Mouse (Mus musculus): ENCODE results near the gene Cbx7. TPM values are rescaled to one million over a fixed set of nuclear protein-coding genes. Genes with fewer than 3 reads are reported as not detected.
"Not testable (repeated sequence)": the region's sequence is repeated elsewhere in the genome, so short reads cannot be mapped to it uniquely, and the experiment has no call there.

Gene Cbx7
- total RNA-seq, 2 experiments from 2014 or later: 18.9 to 19.6 TPM

- intact Hi-C loops (cut with DNase I): loop anchor here (10.0 kb wide), 1 partner anchor 294 kb away; the partner anchor contains the start of genes AC140267.1 and Mief1
- DNase-seq: peak; percentile 60
- no peak overlapping the region for H3K27ac ChIP-seq
- H3K4me3 ChIP-seq: no peak overlapping the region
- peak; percentile 92 for TF ChIP-seq CTCF (IDR thresholded peaks at IDR 0.05)
Observed at GRCm38 (mm10) chr15:79940932-79941331, 30.0 kb downstream of the Cbx7 start.

DNA sequence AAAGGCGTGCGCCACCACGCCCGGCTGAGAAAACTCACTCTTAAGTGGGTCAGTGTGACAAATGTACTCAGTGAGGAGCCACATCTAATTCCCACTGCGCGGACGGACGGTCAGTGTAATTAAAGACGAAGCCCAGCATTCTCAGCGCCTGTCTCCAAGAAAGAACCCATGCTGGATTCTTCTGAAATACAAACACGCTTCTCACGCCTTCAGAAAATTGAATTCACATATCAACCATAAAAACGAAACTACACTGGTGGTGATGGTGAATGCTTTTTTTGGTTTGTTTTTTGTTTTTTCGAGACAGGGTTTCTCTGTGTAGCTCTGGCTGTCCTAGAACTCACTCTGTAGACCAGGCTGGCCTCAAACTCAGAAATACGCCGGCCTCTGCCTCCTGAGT is 31.0 kb downstream of the Cbx7 start:
- DNase-seq: peak; percentile 5
- intact Hi-C loops (cut with DNase I): loop anchor here (10.0 kb wide), 2 partner anchors 295 to 765 kb away; partner anchors contain the start of genes AC140267.1 and Mief1
- Histone ChIP-seq H3K27ac (no peak overlapping the region), H3K4me3 (no peak overlapping the region)
- TF ChIP-seq CTCF (IDR thresholded peaks at IDR 0.05): no peak

DNA sequence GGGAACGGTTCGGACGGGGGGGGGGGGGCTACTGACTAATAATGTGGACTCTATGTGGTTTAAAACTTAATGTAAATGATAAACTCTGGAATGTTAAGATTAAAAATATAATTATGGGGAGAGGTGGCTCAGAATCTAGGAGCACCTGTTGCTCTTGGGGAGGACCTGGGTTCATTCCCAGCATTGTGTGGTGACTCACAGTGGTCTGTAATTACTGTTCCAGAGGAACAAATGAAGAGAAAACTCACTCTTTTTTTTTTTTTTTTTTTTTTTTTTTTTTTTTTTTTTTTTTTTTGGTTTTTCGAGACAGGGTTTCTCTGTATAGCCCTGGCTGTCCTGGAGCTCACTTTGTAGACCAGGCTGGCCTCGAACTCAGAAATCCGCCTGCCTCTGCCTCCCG is 31.4 kb downstream of the Cbx7 start:
- DNase-seq, H3K27ac ChIP-seq, H3K4me3 ChIP-seq: not testable (repeated sequence)
- intact Hi-C loops (cut with DNase I): loop anchor here (10.0 kb wide), 1 partner anchor 765 kb away; no protein-coding TSS in a partner anchor

DNA sequence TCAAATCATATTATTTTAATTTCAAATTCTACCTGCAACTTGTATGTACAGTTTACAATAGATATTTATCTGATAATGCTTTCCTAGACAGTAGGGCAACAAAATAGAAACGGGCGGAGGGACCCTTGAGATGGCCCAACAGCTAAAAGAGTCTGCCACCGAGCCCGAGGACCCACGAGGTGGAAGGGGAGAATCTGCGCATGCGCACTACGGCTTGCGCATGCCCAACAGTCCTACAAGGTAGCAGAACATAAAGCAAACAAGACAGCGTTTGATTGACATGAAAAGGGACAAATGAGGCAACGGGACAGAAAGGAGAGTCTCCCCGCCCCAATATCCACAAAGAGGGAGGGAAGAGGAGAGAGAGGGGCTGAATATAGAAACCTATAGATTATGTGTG is 31.9 kb downstream of the Cbx7 start:
- intact Hi-C loops (cut with DNase I): loop anchor here (10.0 kb wide), 1 partner anchor 766 kb away; no protein-coding TSS in a partner anchor
- TF ChIP-seq CTCF (IDR thresholded peaks at IDR 0.05): no peak
- H3K27ac ChIP-seq: no peak overlapping the region
- H3K4me3 ChIP-seq: no peak overlapping the region
- DNase-seq: peak; percentile 4

GRCm38 (mm10) chr15:79936374-79936751 is 34.6 kb downstream of the Cbx7 start:
- peak; percentile 4 for DNase-seq
- no peak overlapping the region for H3K4me3 ChIP-seq
- intact Hi-C loops (cut with DNase I): loop anchor here (10.0 kb wide), 1 partner anchor 768 kb away; no protein-coding TSS in a partner anchor
- no peak overlapping the region for H3K27ac ChIP-seq
- no peak for TF ChIP-seq CTCF (IDR thresholded peaks at IDR 0.05)

DNA sequence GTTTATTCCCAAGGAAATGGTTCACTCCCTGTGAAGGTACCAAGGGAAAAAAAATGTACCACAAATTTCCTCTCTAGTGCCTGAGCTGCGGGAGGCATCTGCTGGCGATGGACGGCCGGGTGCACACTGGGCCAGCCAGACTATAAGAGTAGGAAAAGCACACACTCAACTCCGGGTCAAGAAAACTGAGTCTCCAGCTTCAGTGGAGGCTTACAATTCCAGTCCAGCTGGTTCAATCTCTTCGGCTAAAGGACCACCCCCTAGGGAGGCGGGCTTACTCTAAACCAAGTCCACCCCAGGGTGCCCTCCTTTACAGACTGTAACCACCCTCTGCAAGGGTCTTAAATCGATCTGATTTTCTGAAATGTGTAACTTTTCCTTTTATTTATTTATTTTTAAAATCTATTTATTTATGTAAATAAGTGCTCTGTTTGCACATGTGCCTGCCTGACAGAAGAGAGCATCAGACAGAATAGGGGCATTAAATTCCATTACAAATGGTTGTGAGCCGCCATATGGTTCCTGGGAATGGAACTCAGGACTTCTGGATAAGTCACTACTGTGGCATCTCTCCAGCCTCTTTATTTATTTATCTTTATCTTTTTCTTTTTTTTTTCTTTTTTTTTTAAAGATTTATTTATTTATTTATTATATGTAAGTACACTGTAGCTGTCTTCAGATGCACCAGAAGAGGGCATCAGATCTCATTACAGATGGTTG is 35.1 kb downstream of the Cbx7 start:
- Histone ChIP-seq H3K4me3 (no peak overlapping the region), H3K27ac (no peak overlapping the region)
- no peak for TF ChIP-seq CTCF (IDR thresholded peaks at IDR 0.05)
- intact Hi-C loops (cut with DNase I): loop anchor here (10.0 kb wide), 1 partner anchor 769 kb away; no protein-coding TSS in a partner anchor
- DNase-seq: peak; percentile 4

DNA sequence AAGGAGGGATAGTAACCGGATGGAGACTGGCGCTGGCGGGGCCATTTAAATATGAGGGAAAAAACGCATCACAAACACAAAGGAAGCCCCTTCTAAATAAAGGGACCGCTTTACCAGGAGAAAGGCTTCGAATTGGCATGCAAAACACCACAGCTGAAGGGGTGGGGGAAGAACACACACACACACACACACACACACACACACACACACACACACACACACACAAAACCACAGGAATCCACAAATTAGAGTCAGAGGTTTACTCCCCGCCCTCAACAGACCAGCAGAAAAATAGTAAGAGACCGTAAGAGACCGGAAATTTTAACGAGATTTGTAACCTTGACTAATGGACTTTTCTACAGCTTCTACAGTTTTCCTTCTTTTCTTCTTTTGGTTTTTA is 36.1 kb downstream of the Cbx7 start:
- no peak overlapping the region for H3K4me3 ChIP-seq
- no peak for TF ChIP-seq CTCF (IDR thresholded peaks at IDR 0.05)
- peak; percentile 8 for DNase-seq
- no peak overlapping the region for H3K27ac ChIP-seq
- intact Hi-C loops (cut with DNase I): loop anchor here (10.0 kb wide), 1 partner anchor 770 kb away; no protein-coding TSS in a partner anchor

DNA sequence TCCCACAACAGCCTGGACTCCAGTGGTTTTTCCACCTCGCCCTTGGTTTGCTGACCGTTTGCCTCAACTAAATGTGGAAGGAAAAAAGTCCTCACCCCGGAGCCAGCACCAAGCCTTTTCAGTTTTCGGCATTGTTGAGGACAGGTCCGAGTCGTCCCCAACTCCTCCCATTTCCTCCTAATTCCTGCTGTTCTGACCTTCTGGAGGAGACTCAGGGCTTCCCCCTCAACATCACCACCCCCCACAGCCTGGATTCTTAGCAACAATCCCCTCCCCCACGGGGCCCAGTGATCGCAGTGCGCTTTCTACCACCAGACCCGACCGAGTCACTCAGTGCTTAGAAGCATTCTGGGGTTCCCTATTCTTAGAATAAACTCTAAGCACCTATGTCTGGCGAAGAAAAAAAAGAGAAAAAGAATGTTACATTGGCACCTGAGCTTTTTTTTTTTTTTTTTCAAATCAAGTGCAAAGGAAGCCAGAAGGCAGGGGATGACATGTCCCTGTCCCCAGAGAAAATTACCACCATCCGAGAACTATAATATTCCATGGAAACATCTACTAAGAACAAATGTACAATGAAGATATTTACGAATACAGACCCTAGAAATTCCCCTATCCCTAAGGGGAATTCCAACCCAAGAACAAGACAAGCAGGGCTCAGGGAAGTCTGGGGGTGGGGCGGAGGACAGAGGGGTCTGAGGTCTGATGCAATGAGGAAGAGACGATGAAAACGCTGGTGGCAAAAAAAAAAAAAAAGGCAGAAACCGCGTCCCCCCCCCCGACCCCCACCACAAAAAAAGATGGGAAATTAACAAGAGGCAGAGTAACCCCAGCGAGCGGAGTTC is 37.0 kb downstream of the Cbx7 start:
- Histone ChIP-seq H3K27ac (no peak overlapping the region), H3K4me3 (peak overlapping the region; percentile 97)
- TF ChIP-seq CTCF (IDR thresholded peaks at IDR 0.05): no peak
- peak; percentile 19 for DNase-seq
- intact Hi-C loops (cut with DNase I): loop anchor here (10.0 kb wide), 1 partner anchor 771 kb away; no protein-coding TSS in a partner anchor

GRCm38 (mm10) chr15:79933052-79933669 is 37.8 kb downstream of the Cbx7 start:
- peak overlapping the region; percentile 97 for H3K4me3 ChIP-seq
- H3K27ac ChIP-seq: peak overlapping the region; percentile 94
- no peak for DNase-seq
- intact Hi-C loops (cut with DNase I): loop anchor here (10.0 kb wide), 1 partner anchor 772 kb away; no protein-coding TSS in a partner anchor
- TF ChIP-seq CTCF (IDR thresholded peaks at IDR 0.05): no peak

- intact Hi-C loops (cut with DNase I): loop anchor here (10.0 kb wide), 1 partner anchor 772 kb away; no protein-coding TSS in a partner anchor
- peak; percentile 37 for TF ChIP-seq CTCF (IDR thresholded peaks at IDR 0.05)
- Histone ChIP-seq H3K4me3 (peak overlapping the region; percentile 97), H3K27ac (peak overlapping the region; percentile 94)
- DNase-seq: peak; percentile 96
Observed at GRCm38 (mm10) chr15:79932323-79932987, 38.5 kb downstream of the Cbx7 start.

DNA sequence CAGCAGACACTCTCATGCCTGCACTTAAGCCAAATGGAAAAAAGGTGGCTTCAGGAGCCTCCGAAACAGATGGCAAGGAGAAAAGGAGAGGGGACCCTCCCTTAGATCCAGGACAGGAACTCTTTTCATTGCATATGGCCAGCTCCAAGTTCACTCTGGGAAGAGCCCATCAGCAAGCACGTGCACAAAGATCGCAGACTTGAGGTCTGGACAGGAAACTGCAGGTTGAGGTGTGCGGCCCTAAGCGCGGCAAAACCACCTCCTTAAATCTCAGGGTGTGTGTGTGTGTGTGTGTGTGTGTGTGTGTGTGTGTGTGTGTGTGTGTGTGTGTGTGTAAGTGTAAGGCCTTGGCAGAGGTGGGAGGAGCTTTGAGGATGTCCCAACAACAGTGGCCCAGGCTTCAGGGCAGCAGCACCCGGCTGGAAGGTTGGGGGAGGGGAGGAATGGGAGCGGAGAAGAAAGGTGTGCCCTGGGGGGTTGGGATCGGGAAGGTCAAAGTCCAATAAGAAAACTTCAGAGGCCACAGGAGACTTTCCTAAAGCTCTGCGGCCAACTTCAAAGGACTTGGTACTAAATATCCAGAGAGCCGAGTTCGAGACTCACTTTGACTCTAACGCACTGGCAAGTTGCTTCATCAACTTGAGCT is 39.3 kb downstream of the Cbx7 start:
- Histone ChIP-seq H3K27ac (peak overlapping the region; percentile 94), H3K4me3 (peak overlapping the region; percentile 97)
- TF ChIP-seq CTCF (IDR thresholded peaks at IDR 0.05): no peak
- intact Hi-C loops (cut with DNase I): loop anchor here (10.0 kb wide), 1 partner anchor 773 kb away; no protein-coding TSS in a partner anchor
- DNase-seq: peak; percentile 40

All from gastrocnemius, adult 2 months (tissue).